Mouse (Mus musculus): ENCODE results near the gene Gm10053. TPM values are rescaled to one million over a fixed set of nuclear protein-coding genes. Genes with fewer than 3 reads are reported as not detected.
"Not testable (repeated sequence)": the region's sequence is repeated elsewhere in the genome, so short reads cannot be mapped to it uniquely, and the experiment has no call there.

Gm10053 gene
- polyA plus RNA-seq (2015; fragmentation: Nextera tagmentation; extraction: Ambion mirVana) = 234 and 246 TPM in 2 replicates

DNA sequence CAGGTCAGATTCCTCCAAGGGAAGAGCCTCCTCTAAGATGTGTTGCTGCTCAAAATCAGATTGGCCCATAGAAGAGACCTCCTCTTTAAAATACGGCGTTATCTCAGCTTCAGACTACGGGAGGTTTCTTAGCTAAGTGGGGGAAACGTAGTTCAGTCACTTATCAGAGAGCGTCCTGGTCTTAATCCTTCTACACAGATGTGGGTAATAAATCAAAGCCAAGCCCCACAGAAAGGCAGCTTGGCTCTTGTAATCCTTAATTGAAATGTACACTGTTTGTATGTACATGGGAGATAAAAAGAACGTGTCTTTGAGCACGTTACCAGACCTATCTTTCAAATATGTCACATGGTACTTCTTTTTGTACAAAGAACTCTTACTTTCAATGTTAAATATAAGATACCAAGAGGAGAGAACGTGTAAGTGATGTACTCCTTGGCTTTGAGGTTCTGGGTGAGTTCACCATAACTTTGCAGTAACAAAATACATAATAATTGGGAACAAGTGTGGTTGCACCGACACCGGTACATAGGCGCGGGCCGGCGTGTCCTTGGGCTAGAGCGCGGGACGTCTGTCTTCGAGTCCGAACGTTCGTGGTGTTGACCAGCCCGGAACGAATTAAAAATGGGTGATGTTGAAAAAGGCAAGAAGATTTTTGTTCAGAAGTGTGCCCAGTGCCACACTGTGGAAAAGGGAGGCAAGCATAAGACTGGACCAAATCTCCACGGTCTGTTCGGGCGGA lies at the start of gene Gm10053:
Gene Gm10053, plus strand, starts transcription at position 558 of the 742 bp plus-strand sequence.
- not testable (repeated sequence) for H3K4me2 ChIP-seq; H3K4me1 ChIP-seq; H3K27me3 ChIP-seq (replicated peaks); H3K9ac ChIP-seq; H3K27ac ChIP-seq; H3K9me3 ChIP-seq; H3K36me3 ChIP-seq (replicated peaks); ATAC-seq (replicated peaks); H3K4me3 ChIP-seq
- 83% methylated on average over 23 of the region's 26 CpGs for WGBS

DNA sequence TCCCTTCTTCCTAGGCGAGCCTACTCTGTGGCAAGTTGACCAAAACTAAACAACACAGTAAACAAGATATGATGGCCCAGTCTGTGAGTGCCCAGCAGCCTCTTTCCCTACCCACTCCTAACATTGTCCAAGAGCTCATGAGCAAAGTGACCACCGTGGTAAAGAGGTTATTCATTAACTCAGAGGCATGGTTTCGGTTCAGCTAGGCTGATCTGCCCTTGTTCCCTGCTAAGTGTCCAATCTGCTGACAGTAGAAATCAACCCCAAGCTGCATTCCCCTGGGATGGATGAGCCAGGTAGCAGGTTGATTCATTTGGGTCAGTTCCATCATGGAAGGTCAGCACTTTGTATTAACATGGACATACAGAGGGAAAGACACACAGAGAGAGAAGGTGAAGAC lies 33.4 kb upstream of the Gm10053 start:
- H3K27me3 ChIP-seq (replicated peaks) = no peaks in the 10 kb centered on the region
- no peak overlapping the region for H3K9ac ChIP-seq
- no peaks in the 10 kb centered on the region for H3K36me3 ChIP-seq (replicated peaks)
- H3K27ac ChIP-seq = no peak overlapping the region
- H3K9me3 ChIP-seq = no peaks in the 10 kb centered on the region
- no peak overlapping the region for H3K4me3 ChIP-seq
- no peak for ATAC-seq (replicated peaks)
- 92% methylated on average over 3 of the region's 3 CpGs for WGBS
- no peaks in the 10 kb centered on the region for H3K4me1 ChIP-seq
- no peak overlapping the region for H3K4me2 ChIP-seq

DNA sequence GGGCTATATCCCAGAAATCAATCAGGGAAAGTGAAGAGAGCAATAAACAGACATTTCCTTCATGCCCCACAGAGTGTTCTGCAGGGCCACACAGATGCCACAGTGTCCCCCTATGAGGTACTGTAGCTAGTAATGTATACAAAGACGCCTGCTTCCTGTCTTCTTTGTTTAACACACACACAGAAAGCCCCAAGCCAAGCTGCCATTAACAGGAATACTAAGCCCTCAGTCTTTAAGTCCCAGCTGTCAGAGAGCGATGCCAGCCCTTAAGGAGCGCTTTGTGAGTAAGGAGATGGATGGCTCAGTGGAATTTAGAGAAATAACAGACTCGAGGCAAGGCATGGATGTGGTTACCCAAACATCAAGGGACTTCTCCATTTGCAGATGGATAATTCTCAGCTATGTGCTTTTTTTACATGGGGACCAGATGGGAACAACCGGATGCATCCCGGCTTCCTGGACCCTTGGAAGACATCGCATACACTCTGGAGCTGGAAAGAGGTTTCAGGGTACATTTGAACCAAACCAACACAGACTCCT lies 30.4 kb upstream of the Gm10053 start:
- Histone ChIP-seq H3K4me2 (no peak overlapping the region), H3K27ac (no peak overlapping the region), H3K27me3 (replicated peaks) (no peaks in the 10 kb centered on the region), H3K4me1 (no peaks in the 10 kb centered on the region), H3K4me3 (no peak overlapping the region), H3K36me3 (replicated peaks) (no peaks in the 10 kb centered on the region), H3K9ac (no peak overlapping the region), H3K9me3 (no peaks in the 10 kb centered on the region)
- peak; percentile 54; the same call in 1 of the 2 replicates for ATAC-seq (replicated peaks)
- 57% methylated on average over 7 of the region's 7 CpGs for WGBS

DNA sequence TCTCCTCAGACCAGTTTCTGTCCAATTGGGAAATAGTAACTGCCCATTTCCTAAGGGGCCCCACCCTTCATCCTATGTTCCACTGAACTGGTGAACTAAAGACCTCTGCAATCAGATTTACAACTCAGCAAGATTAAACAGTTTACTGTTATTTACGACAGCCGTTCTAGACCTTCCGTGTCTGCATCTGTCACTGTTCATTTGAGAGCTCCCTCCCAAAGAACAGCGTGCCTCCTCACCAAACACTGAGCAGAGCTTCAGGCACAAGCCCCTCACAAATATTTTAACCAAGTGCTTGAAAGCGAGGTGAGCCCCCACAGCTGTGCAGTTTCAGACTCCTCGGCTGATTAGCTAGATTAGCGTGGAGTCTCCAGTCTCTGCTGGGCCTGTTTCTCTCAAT lies 27.1 kb upstream of the Gm10053 start:
- Histone ChIP-seq H3K9ac (no peak overlapping the region), H3K4me1 (0 out of 2 replicates have a peak, but pooled peaks cover 3% of the 10 kb centered on the region), H3K4me2 (no peak overlapping the region), H3K27ac (no peak overlapping the region), H3K9me3 (no peaks in the 10 kb centered on the region), H3K36me3 (replicated peaks) (no peaks in the 10 kb centered on the region), H3K4me3 (no peak overlapping the region), H3K27me3 (replicated peaks) (no peaks in the 10 kb centered on the region)
- ATAC-seq (replicated peaks) = no peak
- 55% methylated on average over 7 of the region's 7 CpGs for WGBS

DNA sequence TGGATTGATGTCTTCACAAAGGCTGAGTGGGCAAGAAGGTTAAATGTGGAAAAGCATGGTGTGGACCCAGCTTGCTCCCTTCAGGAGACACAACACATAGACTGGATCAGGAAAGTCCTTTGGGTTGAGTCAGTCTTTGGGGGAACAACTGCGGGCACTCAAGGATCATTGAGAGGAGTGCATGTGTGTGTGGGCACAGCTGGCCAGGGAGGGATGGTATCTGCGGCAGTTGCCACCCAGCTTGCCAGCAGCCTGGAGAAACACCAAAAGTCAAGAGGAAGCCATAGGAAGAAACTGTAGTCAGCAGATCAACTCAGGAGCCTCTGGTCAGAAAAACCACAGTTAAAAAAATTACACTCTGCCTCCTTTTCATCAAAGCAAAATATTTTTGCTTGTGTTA lies 26.6 kb upstream of the Gm10053 start:
- Histone ChIP-seq H3K27ac (no peak overlapping the region), H3K9me3 (no peaks in the 10 kb centered on the region), H3K27me3 (replicated peaks) (no peaks in the 10 kb centered on the region), H3K4me1 (0 out of 2 replicates have a peak, but pooled peaks cover 3% of the 10 kb centered on the region), H3K36me3 (replicated peaks) (no peaks in the 10 kb centered on the region), H3K4me2 (no peak overlapping the region), H3K9ac (no peak overlapping the region), H3K4me3 (no peak overlapping the region)
- no peak for ATAC-seq (replicated peaks)
- WGBS = 86% methylated on average over 2 of the region's 2 CpGs

DNA sequence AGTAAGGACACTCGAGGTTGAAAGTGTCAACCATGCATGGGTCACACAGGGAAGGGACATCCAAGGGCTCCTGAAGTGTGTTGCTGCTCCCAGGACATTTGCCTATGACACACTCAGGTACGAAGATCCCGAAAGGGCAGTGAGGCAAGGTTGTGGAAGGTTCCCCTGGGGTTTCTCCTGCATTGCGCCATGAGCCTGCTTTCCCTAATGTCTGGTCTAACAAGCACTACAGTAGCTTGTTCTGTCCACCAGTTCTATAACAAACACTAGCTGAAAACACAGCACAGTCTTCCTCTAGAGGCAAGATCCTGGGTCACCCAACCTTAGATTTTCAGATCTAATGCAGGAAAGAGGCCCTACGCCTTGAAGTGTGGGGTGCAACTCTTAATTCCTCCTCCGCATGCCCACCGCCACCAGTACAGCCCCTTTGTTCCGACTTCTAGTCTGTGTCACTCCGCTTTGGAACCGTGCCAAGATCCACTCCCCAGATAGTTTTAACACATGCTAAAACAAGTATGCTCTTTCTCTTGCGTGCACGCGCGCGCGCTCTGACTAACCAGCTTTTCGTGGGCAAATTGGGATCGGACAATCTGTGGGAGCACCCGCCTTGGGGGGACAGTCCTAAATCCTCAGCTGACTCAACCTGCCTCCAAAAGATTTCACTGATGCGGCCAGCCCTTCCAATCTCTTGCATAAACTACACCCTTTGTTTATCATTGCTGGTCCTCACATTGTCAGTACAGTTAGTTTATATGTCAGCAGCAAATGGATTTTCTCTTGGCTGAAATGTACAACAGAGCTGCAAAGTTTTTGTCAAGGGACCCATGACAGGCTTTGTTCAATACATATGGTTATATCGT lies 23.8 kb upstream of the Gm10053 start:
- no peak overlapping the region for H3K9ac ChIP-seq
- no peaks in the 10 kb centered on the region for H3K36me3 ChIP-seq (replicated peaks)
- H3K9me3 ChIP-seq = no peaks in the 10 kb centered on the region
- peak overlapping the region; percentile 32 for H3K4me2 ChIP-seq
- H3K27ac ChIP-seq = no peak overlapping the region
- no peaks in the 10 kb centered on the region for H3K27me3 ChIP-seq (replicated peaks)
- 62% methylated on average over 21 of the region's 21 CpGs for WGBS
- no peak overlapping the region for H3K4me3 ChIP-seq
- ATAC-seq (replicated peaks) = no peak
- 0 out of 2 replicates have a peak, but pooled peaks cover 3% of the 10 kb centered on the region for H3K4me1 ChIP-seq

DNA sequence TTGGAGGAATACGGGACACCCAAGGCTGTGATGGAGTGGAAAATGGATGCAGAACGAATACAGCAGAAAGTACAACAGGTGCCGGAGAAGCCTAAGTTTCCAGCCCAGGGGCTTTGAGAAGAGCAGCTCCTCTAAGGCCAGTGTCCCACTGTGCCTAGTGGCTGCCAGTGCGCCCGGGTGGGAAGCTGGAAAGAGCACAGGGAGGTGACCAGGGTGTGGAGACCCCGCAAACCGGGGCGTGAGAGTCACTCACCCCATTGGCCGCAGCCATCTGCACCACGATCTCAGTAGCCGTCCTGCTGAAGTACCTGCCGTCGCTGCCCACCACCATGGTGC lies 14.2 kb upstream of the Gm10053 start:
- no peaks in the 10 kb centered on the region for H3K9me3 ChIP-seq
- peak overlapping the region; percentile 54 for H3K4me2 ChIP-seq
- H3K4me1 ChIP-seq = peaks cover 7% of the 10 kb centered on the region
- H3K27me3 ChIP-seq (replicated peaks) = peaks cover 23% of the 10 kb centered on the region
- peak overlapping the region; percentile 4; the same call in 1 of the 2 replicates for H3K9ac ChIP-seq
- WGBS = 18% methylated on average over 13 of the region's 13 CpGs
- H3K4me3 ChIP-seq = peak overlapping the region; percentile 29
- H3K36me3 ChIP-seq (replicated peaks) = no peaks in the 10 kb centered on the region
- H3K27ac ChIP-seq = no peak overlapping the region
- ATAC-seq (replicated peaks) = no peak

DNA sequence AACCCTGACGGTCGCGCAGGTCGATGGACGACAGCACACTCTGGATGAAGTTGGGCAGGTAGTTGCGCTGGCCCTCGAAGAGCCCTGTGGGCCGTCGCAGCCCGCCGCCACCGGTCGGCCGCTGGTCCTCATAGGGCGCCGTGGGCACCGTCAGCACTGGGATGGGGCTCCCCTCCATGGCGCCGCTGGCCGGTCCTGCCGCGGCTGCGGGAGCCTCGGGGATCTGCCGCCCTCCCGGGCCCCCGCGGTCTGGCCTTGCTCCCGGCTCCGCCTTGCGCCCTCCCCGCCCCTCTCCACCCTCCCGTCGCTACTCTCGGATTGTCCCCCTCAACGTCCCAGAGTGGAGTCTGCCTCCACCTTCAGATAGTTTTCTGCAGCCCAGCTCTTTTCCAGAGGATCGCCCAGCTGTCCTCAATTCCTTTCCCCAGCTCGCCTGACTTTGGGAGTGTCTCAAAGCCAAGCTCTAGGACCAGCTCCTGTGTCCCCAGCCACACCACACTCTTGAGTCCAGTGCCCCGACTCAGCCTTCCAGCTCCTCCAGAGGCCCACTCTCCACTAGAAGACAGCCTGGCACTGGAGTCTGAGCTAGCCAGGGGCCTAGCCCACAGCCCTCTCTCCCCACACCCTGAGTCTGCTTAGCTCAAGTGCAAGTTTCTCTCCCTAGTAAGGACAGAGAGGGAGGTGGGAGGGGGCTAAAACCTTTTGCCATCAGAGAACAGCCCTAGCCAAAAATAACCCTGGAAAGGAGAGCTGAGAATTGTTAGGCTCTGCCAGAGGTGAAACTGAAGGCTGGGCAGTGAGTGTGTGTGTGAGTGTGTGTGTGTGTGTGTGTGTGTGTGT lies 13.7 kb upstream of the Gm10053 start, which contains the start of gene Pgm5:
Gene Pgm5, minus strand, starts transcription at position 244 of the 840 bp plus-strand sequence.
- Histone ChIP-seq H3K27ac (no peak within 1 kb of the TSS), H3K4me3 (peak within 1 kb of the TSS; percentile 29), H3K9me3 (no peaks in the 10 kb centered on the region), H3K4me2 (peak within 1 kb of the TSS; percentile 54), H3K27me3 (replicated peaks) (peaks cover 23% of the 10 kb centered on the region), H3K9ac (peak within 1 kb of the TSS; percentile 4; the same call in 1 of the 2 replicates), H3K4me1 (peaks cover 7% of the 10 kb centered on the region), H3K36me3 (replicated peaks) (no peaks in the 10 kb centered on the region)
- WGBS = 1% methylated on average over 39 of the region's 39 CpGs
- ATAC-seq (replicated peaks) = peak; percentile 39; the same call in 1 of the 2 replicates

DNA sequence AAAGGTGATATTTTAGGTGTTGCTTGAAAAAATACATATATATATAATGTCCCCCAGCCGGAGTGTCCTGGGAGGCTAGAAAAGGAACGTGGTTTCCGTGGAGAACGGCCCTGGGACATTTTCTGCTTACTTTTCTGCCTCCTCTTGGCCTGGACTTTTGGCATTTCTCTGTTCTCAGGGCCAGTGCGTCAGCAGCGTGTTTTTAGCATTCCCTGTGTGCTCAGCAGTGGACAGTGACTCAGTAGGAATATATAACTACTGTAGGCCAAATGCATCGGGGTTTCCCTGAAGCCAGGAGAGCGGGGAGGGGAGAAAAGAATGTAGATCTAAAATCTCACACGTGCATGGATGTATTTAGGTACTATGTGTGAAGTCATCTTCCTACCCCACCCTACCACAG lies 10.1 kb upstream of the Gm10053 start:
- no peak for ATAC-seq (replicated peaks)
- WGBS = 86% methylated on average over 9 of the region's 9 CpGs
- Histone ChIP-seq H3K27ac (no peak overlapping the region), H3K4me1 (peaks cover 7% of the 10 kb centered on the region), H3K36me3 (replicated peaks) (no peaks in the 10 kb centered on the region), H3K4me2 (no peak overlapping the region), H3K9me3 (no peaks in the 10 kb centered on the region), H3K27me3 (replicated peaks) (peaks cover 23% of the 10 kb centered on the region), H3K4me3 (no peak overlapping the region), H3K9ac (no peak overlapping the region)

DNA sequence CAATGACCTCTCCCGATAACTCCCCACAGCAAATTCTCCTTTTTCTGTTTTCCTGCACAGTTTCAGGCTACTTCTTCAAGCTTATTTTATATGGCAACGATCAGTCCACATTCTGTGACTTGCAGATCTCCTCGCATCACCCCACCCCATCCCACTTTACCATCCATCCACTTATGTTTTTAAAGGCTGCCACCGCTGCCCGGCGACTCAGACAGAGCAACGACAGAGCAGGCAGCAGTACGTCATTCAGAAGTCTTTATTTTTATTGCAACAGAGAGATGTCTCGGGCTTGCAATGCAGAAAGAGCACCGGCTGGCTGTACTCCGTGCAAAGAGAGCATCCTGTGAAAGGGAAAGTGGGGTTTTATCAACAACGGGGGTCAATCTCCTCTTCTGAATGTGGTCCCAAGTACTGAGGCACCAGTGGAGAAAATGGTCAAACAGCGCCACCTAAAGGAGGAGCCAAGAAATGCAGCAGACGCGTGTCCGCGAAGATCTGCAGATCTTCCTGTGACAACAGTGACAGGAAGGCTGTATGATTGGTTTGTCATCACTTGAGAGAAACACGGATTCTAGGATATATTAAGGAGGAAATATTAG lies 4.3 kb upstream of the Gm10053 start:
- Histone ChIP-seq H3K36me3 (replicated peaks) (no peaks in the 10 kb centered on the region), H3K9me3 (no peaks in the 10 kb centered on the region), H3K27me3 (replicated peaks) (no peaks in the 10 kb centered on the region; the same call in 1 of the 2 replicates), H3K27ac (no peak overlapping the region), H3K4me2 (peak overlapping the region; percentile 64), H3K9ac (peak overlapping the region; percentile 36), H3K4me1 (no peaks in the 10 kb centered on the region), H3K4me3 (peak overlapping the region; percentile 35)
- 16% methylated on average over 18 of the region's 18 CpGs for WGBS
- ATAC-seq (replicated peaks) = peak; percentile 89

DNA sequence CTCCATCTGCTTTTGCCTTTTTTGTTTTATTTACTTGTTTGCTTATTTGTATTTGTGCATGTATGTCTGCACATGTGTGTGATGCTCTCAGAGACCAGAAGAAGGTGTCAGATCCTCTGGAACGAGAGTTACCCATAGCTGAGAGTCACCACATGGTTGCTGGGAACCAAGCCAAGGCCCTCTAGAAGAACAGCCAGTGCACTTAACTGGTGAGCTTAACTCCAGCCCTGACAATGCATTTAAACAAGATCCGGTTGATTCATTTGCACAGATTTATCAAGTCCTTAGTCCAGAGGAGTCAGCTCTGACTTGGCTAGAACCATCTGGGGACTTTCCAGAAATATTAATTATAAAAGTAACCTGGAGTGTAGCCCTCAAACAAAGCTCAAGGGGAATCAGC lies 1.6 kb upstream of the Gm10053 start:
- 0 out of 2 replicates have a peak, but pooled peaks cover 2% of the 10 kb centered on the region for H3K9me3 ChIP-seq
- no peak for ATAC-seq (replicated peaks)
- 62% methylated on average over 2 of the region's 2 CpGs for WGBS
- no peaks in the 10 kb centered on the region for H3K4me1 ChIP-seq
- H3K27me3 ChIP-seq (replicated peaks) = no peaks in the 10 kb centered on the region
- no peak overlapping the region for H3K4me3 ChIP-seq
- no peak overlapping the region for H3K27ac ChIP-seq
- H3K4me2 ChIP-seq = no peak overlapping the region
- H3K9ac ChIP-seq = no peak overlapping the region
- H3K36me3 ChIP-seq (replicated peaks) = no peaks in the 10 kb centered on the region
